Mouse (Mus musculus): ENCODE measurements around the gene Naaladl2. TPM values are rescaled to one million over a fixed set of nuclear protein-coding genes. Genes with fewer than 3 reads are reported as not detected.
"Not testable (repeated sequence)": the region's sequence is repeated elsewhere in the genome, so short reads cannot be mapped to it uniquely, and the experiment has no call there.

The Naaladl2 gene
- polyA plus RNA-seq, 1 experiment from 2014 or later: 2.1 TPM

DNA sequence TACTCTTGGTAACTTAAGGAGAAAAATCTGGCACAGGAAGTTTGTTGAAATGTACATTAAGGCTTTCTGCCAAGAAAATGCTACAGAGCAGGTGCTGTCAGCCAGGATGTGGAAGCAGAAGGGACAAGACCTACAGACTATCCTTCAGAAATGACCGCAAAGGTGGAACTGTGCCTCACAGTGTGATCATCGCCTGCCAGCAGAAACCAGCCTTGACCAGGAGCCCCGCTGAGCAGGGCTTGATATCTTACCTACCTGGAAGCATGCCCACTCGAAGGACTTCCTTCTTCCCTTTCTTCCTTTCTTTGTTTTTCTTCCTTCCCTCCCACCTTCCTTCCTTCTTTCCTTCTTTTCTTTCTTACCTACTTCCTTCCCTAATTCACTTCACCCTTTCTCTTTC is 69.8 kb downstream of the Naaladl2 start:
- Histone ChIP-seq H3K4me1 (ENCODE audit: insufficient read depth, low read depth, low read length) (no peaks in the 10 kb centered on the region), H3K27ac (ENCODE audit: low read length) (no peak overlapping the region), H3K9ac (replicated peaks; ENCODE audit: low read depth) (no peak overlapping the region), H3K27me3 (replicated peaks; ENCODE audit: insufficient read depth, low read length) (no peaks in the 10 kb centered on the region), H3K36me3 (ENCODE audit: insufficient read depth, low read length) (no peaks in the 10 kb centered on the region), H3K9me3 (ENCODE audit: low read length) (no peaks in the 10 kb centered on the region), H3K4me2 (replicated peaks; ENCODE audit: low read depth, low read length) (no peak overlapping the region), H3K4me3 (ENCODE audit: low read depth, low read length) (no peak overlapping the region)
- TF ChIP-seq EP300 (IDR thresholded peaks at IDR 0.05) (no peak), CTCF (IDR thresholded peaks at IDR 0.05) (no peak)
- DNase-seq (ENCODE audit: low spot score) (no peak), ATAC-seq (no peak)
- WGBS: 68% methylated on average over 4 of the region's 4 CpGs

DNA sequence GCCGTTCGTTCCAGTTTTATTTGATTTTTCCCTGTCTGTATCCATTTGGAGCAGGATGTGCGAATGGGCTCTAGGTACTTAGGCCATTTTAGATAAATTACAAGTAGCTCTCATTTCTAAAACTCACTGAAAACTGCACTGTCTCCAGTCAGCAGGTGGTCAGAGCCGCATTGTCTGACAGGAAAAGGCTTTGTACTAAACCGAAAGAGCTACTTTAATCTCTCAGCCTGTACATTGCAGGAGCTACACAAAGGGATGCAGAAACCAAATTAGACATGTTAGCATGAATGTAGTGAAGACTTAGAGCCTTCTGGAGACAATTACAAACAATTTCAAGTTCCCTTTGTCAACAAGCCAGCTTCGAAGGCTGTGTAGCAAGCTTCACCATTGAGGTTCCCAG is 70.2 kb downstream of the Naaladl2 start:
- Histone ChIP-seq H3K9ac (replicated peaks; ENCODE audit: low read depth) (no peak overlapping the region), H3K36me3 (ENCODE audit: insufficient read depth, low read length) (no peaks in the 10 kb centered on the region), H3K9me3 (ENCODE audit: low read length) (no peaks in the 10 kb centered on the region), H3K27me3 (replicated peaks; ENCODE audit: insufficient read depth, low read length) (no peaks in the 10 kb centered on the region), H3K27ac (ENCODE audit: low read length) (no peak overlapping the region), H3K4me2 (replicated peaks; ENCODE audit: low read depth, low read length) (no peak overlapping the region), H3K4me1 (ENCODE audit: insufficient read depth, low read depth, low read length) (no peaks in the 10 kb centered on the region), H3K4me3 (ENCODE audit: low read depth, low read length) (no peak overlapping the region)
- DNase-seq (ENCODE audit: low spot score) (no peak), ATAC-seq (no peak)
- TF ChIP-seq CTCF (IDR thresholded peaks at IDR 0.05) (no peak), EP300 (IDR thresholded peaks at IDR 0.05) (no peak)
- WGBS: 71% methylated on average over 6 of the region's 6 CpGs

DNA sequence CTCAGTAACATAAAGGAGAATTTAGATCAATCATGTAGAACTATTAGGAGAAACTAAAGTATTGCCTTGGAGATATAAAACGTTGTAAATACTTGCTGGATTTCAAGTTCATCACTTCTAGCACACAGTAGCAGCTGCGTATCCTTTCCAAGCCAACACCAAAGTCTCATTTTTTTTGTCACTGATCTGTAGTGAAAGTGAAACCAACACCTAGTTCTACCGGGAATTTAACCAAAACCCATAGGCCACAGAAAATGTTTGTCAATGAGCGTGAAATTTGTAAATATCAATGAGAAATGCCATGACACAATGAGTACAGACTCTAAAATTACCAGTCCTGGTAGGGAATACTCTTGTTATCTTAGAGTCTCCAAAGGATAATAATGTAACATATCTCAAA is 80.8 kb downstream of the Naaladl2 start:
- no peak for DNase-seq (ENCODE audit: low spot score)
- Histone ChIP-seq H3K9me3 (ENCODE audit: low read length) (no peaks in the 10 kb centered on the region), H3K36me3 (ENCODE audit: insufficient read depth, low read length) (no peaks in the 10 kb centered on the region), H3K27me3 (replicated peaks; ENCODE audit: insufficient read depth, low read length) (no peaks in the 10 kb centered on the region), H3K4me3 (ENCODE audit: low read depth, low read length) (no peak overlapping the region), H3K9ac (replicated peaks; ENCODE audit: low read depth) (no peak overlapping the region), H3K4me1 (ENCODE audit: insufficient read depth, low read depth, low read length) (no peaks in the 10 kb centered on the region), H3K4me2 (replicated peaks; ENCODE audit: low read depth, low read length) (no peak overlapping the region), H3K27ac (ENCODE audit: low read length) (no peak overlapping the region)
- 71% methylated on average over 4 of the region's 4 CpGs for WGBS
- TF ChIP-seq CTCF (IDR thresholded peaks at IDR 0.05) (no peak), EP300 (IDR thresholded peaks at IDR 0.05) (no peak)
- no peak for ATAC-seq

DNA sequence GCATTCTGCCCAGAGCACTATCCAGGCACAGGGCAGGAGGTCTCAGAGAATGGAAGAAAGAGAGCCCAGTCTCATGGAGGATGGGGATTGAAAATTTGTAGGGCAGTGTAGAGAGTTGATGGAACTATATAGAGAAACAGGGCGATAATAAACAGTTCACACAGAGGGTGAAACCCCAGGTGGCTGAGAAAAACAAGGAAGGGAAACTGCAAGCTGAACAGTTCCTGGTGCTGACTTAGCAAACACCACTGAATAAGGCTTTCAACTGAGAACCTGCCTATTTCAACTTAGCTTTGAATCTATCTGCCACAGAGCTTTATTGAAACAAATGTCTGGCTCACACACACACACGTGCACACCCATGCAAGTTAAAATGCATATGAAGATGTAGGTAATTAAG is 91.1 kb downstream of the Naaladl2 start:
- WGBS: 41% methylated on average over 2 of the region's 2 CpGs
- H3K36me3 ChIP-seq (ENCODE audit: insufficient read depth, low read length): no peaks in the 10 kb centered on the region
- no peak for DNase-seq (ENCODE audit: low spot score)
- no peak overlapping the region for H3K9ac ChIP-seq (replicated peaks; ENCODE audit: low read depth)
- no peaks in the 10 kb centered on the region for H3K4me1 ChIP-seq (ENCODE audit: insufficient read depth, low read depth, low read length)
- H3K4me2 ChIP-seq (replicated peaks; ENCODE audit: low read depth, low read length): no peak overlapping the region
- no peak for ATAC-seq
- no peaks in the 10 kb centered on the region for H3K9me3 ChIP-seq (ENCODE audit: low read length)
- H3K4me3 ChIP-seq (ENCODE audit: low read depth, low read length): no peak overlapping the region
- no peak overlapping the region for H3K27ac ChIP-seq (ENCODE audit: low read length)
- no peak for TF ChIP-seq EP300 (IDR thresholded peaks at IDR 0.05)
- TF ChIP-seq CTCF (IDR thresholded peaks at IDR 0.05): no peak
- no peaks in the 10 kb centered on the region for H3K27me3 ChIP-seq (replicated peaks; ENCODE audit: insufficient read depth, low read length)

DNA sequence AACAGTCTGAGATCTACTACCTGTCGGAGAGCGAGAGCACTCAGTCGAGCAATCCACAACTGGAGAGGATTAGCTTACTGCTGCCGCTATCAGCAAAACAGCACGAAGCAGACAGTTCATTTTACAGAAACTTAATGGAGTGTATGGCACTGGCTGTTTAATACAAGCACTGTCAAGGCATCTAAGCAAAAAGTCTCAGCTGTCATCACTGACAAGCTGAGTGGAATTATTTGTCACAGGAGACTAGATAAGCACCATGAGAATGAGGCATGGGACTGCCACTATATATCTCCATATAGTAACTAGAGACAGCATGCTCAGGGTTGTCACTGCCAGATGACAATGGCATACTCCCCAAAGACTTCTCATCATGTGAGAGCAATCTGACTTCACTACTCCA is 124.1 kb downstream of the Naaladl2 start:
- no peaks in the 10 kb centered on the region for H3K36me3 ChIP-seq (ENCODE audit: insufficient read depth, low read length)
- 55% methylated on average over 5 of the region's 5 CpGs for WGBS

DNA sequence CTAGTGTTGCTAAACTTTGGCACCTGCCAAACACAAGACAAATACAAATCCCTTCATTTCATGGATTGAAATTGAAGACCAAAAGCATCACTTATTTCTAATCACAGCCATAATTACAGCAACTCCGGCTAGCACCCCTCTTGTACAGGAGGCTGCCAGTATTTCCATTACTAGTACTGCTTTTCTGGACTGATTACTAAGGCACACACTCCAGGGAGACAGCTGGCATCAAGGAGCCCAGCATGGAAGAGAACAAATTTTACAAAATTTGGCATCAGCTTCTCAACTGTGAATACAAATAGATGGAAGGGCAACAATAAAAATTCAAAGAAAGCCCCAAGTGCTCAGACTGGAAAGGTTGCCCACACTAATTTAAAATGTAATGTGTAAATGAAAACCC is 133.3 kb downstream of the Naaladl2 start:
- H3K27ac ChIP-seq (ENCODE audit: low read length): no peak overlapping the region

More for the DNA sequence above, 124.1 kb downstream of the Naaladl2 start:
- Histone ChIP-seq H3K4me2 (replicated peaks; ENCODE audit: low read depth, low read length) (no peak overlapping the region), H3K27me3 (replicated peaks; ENCODE audit: insufficient read depth, low read length) (no peaks in the 10 kb centered on the region), H3K27ac (ENCODE audit: low read length) (no peak overlapping the region), H3K4me1 (ENCODE audit: insufficient read depth, low read depth, low read length) (no peaks in the 10 kb centered on the region), H3K4me3 (ENCODE audit: low read depth, low read length) (no peak overlapping the region), H3K9ac (replicated peaks; ENCODE audit: low read depth) (no peak overlapping the region), H3K9me3 (ENCODE audit: low read length) (no peaks in the 10 kb centered on the region)
- no peak for DNase-seq (ENCODE audit: low spot score)
- ATAC-seq: no peak
- TF ChIP-seq CTCF (IDR thresholded peaks at IDR 0.05) (no peak), EP300 (IDR thresholded peaks at IDR 0.05) (no peak)

DNA sequence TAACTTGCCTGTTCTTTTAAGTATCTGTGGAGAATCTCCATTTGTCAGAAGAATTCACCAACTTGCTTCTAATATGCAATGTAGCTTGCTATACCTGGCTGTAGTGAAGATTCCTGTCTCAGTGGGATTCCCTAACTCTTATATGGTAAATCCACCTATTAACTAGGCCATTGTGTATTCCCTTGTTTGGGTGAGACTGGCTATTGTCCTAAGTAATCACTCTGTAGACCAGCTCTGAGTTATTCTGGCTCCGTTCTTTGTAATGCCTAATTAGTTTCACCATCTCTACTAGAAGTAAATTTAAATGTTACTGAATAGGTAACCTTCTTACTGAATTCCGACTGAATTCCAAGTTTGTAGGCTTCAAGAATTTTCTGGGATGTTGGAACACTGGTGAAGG is 137.3 kb downstream of the Naaladl2 start:
- not testable (repeated sequence) for H3K36me3 ChIP-seq (ENCODE audit: insufficient read depth, low read length); H3K27ac ChIP-seq (ENCODE audit: low read length); H3K9me3 ChIP-seq (ENCODE audit: low read length); ATAC-seq; H3K4me1 ChIP-seq (ENCODE audit: insufficient read depth, low read depth, low read length); H3K4me3 ChIP-seq (ENCODE audit: low read depth, low read length); H3K27me3 ChIP-seq (replicated peaks; ENCODE audit: insufficient read depth, low read length); H3K9ac ChIP-seq (replicated peaks; ENCODE audit: low read depth); H3K4me2 ChIP-seq (replicated peaks; ENCODE audit: low read depth, low read length); DNase-seq (ENCODE audit: low spot score)
- WGBS: 59% methylated on average over 2 of the region's 2 CpGs

More for the DNA sequence above, 133.3 kb downstream of the Naaladl2 start:
- no peaks in the 10 kb centered on the region for H3K36me3 ChIP-seq (ENCODE audit: insufficient read depth, low read length)
- H3K4me1 ChIP-seq (ENCODE audit: insufficient read depth, low read depth, low read length): no peaks in the 10 kb centered on the region
- H3K4me3 ChIP-seq (ENCODE audit: low read depth, low read length): no peak overlapping the region
- H3K9me3 ChIP-seq (ENCODE audit: low read length): no peaks in the 10 kb centered on the region
- no peaks in the 10 kb centered on the region for H3K27me3 ChIP-seq (replicated peaks; ENCODE audit: insufficient read depth, low read length)
- H3K9ac ChIP-seq (replicated peaks; ENCODE audit: low read depth): no peak overlapping the region
- 93% methylated on average over 1 of the region's 1 CpGs for WGBS
- DNase-seq (ENCODE audit: low spot score) (no peak), ATAC-seq (no peak)
- no peak overlapping the region for H3K4me2 ChIP-seq (replicated peaks; ENCODE audit: low read depth, low read length)
- TF ChIP-seq CTCF (IDR thresholded peaks at IDR 0.05) (no peak), EP300 (IDR thresholded peaks at IDR 0.05) (no peak)
